In genomic region chr15:93115674-93116102, GRCm38 (mm10) we compare ENCODE assay signal across 8 mouse cellular contexts.
DNase-seq lines count a peak whose midpoint lies in the region; ATAC-seq and TF ChIP-seq lines count a peak whose summit lies in the region.

No protein-coding gene starts in this region.

- peak; percentile 8 for DNase-seq in gastrocnemius, postnatal 25 days
- DNase-seq in gastrocnemius, postnatal 36 days, result no peak
- peak; percentile 29 for DNase-seq in WW6 (ENCODE audit: low read depth, low spot score)
- DNase-seq in intestine, embryonic 14.5 days (ENCODE audit: low spot score), result peak; percentile 59
- DNase-seq in liver, embryonic 14.5 days (ENCODE audit: low read depth in 3 of 3, low spot score in 3 of 3), result no peak
- DNase-seq in right cerebral cortex, postnatal 25 days, result peak; percentile 35
- DNase-seq in adrenal gland, adult 18-20 months (ENCODE audit: low spot score in 2 of 2), result no peak

- H3K4me3 ChIP-seq in forebrain, embryonic 15.5 days, result peak overlapping the region; percentile 19
- H3K4me3 ChIP-seq in intestine, embryonic 14.5 days (ENCODE audit: low read depth, low read length), result peak overlapping the region; percentile 24
- H3K4me3 ChIP-seq in liver, embryonic 14.5 days (ENCODE audit: insufficient read depth in 1 of 2, low read depth in 2 of 2, low read length in 2 of 2), result no peak overlapping the region

- H3K4me1 ChIP-seq in forebrain, embryonic 15.5 days, result peaks cover 9% of the 10 kb centered on the region
- H3K4me1 ChIP-seq in intestine, embryonic 14.5 days (replicated peaks; ENCODE audit: control insufficient read depth, insufficient read depth, low read length), result peaks cover 6% of the 10 kb centered on the region; the same call in 1 of the 2 replicates
- no peaks in the 10 kb centered on the region for H3K4me1 ChIP-seq in liver, embryonic 14.5 days (replicated peaks; ENCODE audit: control insufficient read depth in 2 of 2, insufficient read depth in 2 of 2, low read length in 1 of 2)

- H3K27ac ChIP-seq in forebrain, embryonic 15.5 days (replicated peaks), result no peak overlapping the region
- no peak overlapping the region for H3K27ac ChIP-seq in intestine, embryonic 14.5 days (ENCODE audit: low read depth)
- H3K27ac ChIP-seq in liver, embryonic 14.5 days, result no peak overlapping the region

- H3K9me3 ChIP-seq in forebrain, embryonic 15.5 days, result no peaks in the 10 kb centered on the region
- H3K9me3 ChIP-seq in intestine, embryonic 14.5 days (ENCODE audit: control insufficient read depth, low read length), result no peaks in the 10 kb centered on the region
- H3K9me3 ChIP-seq in liver, embryonic 14.5 days (ENCODE audit: control insufficient read depth, low read length), result no peaks in the 10 kb centered on the region

- H3K36me3 ChIP-seq in forebrain, embryonic 15.5 days, result no peaks in the 10 kb centered on the region
- no peaks in the 10 kb centered on the region for H3K36me3 ChIP-seq in intestine, embryonic 14.5 days (ENCODE audit: control insufficient read depth, insufficient read depth, low read length)
- H3K36me3 ChIP-seq in liver, embryonic 14.5 days (replicated peaks; ENCODE audit: control insufficient read depth, insufficient read depth, low read depth), result no peaks in the 10 kb centered on the region

- peak; percentile 93 for ATAC-seq in forebrain, embryonic 15.5 days (replicated peaks)
- ATAC-seq in intestine, embryonic 14.5 days (replicated peaks; ENCODE audit: low FRiP score, low TSS enrichment, low read depth), result peak; percentile 58; the same call in 1 of the 2 replicates
- no peak for ATAC-seq in liver, embryonic 14.5 days (ENCODE audit: insufficient read depth)

- H3K4me2 ChIP-seq in forebrain, embryonic 15.5 days (replicated peaks), result peak overlapping the region; percentile 47
- peak overlapping the region; percentile 48 for H3K4me2 ChIP-seq in intestine, embryonic 14.5 days (ENCODE audit: low read length)
- H3K4me2 ChIP-seq in liver, embryonic 14.5 days (ENCODE audit: low read depth), result 0 out of 2 replicates have a peak overlapping the region, but pooled peaks have one; percentile 3

- WGBS in forebrain, embryonic 15.5 days, result under 1% methylated on average over 16 of the region's 16 CpGs
- 7% methylated on average over 16 of the region's 16 CpGs for WGBS in intestine, embryonic 14.5 days
- WGBS in liver, embryonic 14.5 days (ENCODE audit: insufficient replicate concordance), result 15% methylated on average over 16 of the region's 16 CpGs

- no peak for TF ChIP-seq EP300 in liver, embryonic 14.5 days (IDR thresholded peaks at IDR 0.05; ENCODE audit: low read depth)

- no peaks in the 10 kb centered on the region for H3K27me3 ChIP-seq in forebrain, embryonic 15.5 days
- no peaks in the 10 kb centered on the region for H3K27me3 ChIP-seq in intestine, embryonic 14.5 days (replicated peaks; ENCODE audit: control insufficient read depth, insufficient read depth, low read length)
- no peaks in the 10 kb centered on the region for H3K27me3 ChIP-seq in liver, embryonic 14.5 days (ENCODE audit: control insufficient read depth, insufficient read depth, low read length)

- TF ChIP-seq CTCF in liver, embryonic 14.5 days (IDR thresholded peaks at IDR 0.05; ENCODE audit: low read depth), result no peak

- intact Hi-C loops in gastrocnemius, postnatal 36 days (cut with DNase I), result no loop called here

- H3K9ac ChIP-seq in forebrain, embryonic 15.5 days (replicated peaks), result 0 out of 2 replicates have a peak overlapping the region, but pooled peaks have one; percentile 23
- peak overlapping the region; percentile 27; the same call in 1 of the 2 replicates for H3K9ac ChIP-seq in intestine, embryonic 14.5 days (ENCODE audit: low read length)
- H3K9ac ChIP-seq in liver, embryonic 14.5 days (replicated peaks), result no peak overlapping the region

Comparison
In these comparisons a context has a peak if more than half of its experiments do, and no peak if none do; other contexts are left out.
1. DNase-seq: peak in gastrocnemius, postnatal 25 days (single experiment), WW6 (single experiment), intestine, embryonic 14.5 days (single experiment) and right cerebral cortex, postnatal 25 days (single experiment); none in gastrocnemius, postnatal 36 days (0 of 2), liver, embryonic 14.5 days (0 of 3) and adrenal gland, adult 18-20 months (0 of 2).
2. H3K4me3 ChIP-seq: peak in forebrain, embryonic 15.5 days (single experiment) and intestine, embryonic 14.5 days (single experiment); none in liver, embryonic 14.5 days (0 of 2).
3. Peak in every context shown above with its lines, with median percentiles within 50 percentile points of each other: H3K4me2 ChIP-seq.